Mouse (Mus musculus): Measurements from ENCODE around the gene Cald1.

GRCm38 (mm10) chr6:34620242-34620641 is 21.9 kb downstream of the Cald1 start:
- TF ChIP-seq GATA1 (IDR thresholded peaks at IDR 0.05; ENCODE audit: low read length) (no peak), TAL1 (IDR thresholded peaks at IDR 0.05; ENCODE audit: low read length) (no peak)

All from erythroblast, embryonic 14.5 days (primary cell).